Mouse (Mus musculus) limb, embryonic 13.5 days (tissue): ENCODE results near the gene Ppef2. TPM values are rescaled to one million over a fixed set of nuclear protein-coding genes. Genes with fewer than 3 reads are reported as not detected.

ENCODE experiments used
- ATAC-seq: fragments of 200-750 bp; cut with Nextera tagmentation; 2 replicates; pipeline ENCODE4 v1.8.0; 2017; ENCODE audit warnings: low read depth, moderate number of reproducible peaks, moderate TSS enrichment; ENCODE audit not compliant: low FRiP score
- H3K27ac ChIP-seq: fragments of 300-500 bp; sonication (generic); 2 replicates; pipeline ENCODE4 v1.5.1; 2015; ENCODE audit warnings: inconsistent platforms, mild to moderate bottlenecking, moderate library complexity
- H3K27me3 ChIP-seq: fragments of 300-500 bp; sonication (generic); 2 replicates; pipeline ENCODE4 v1.6.1; 2015; ENCODE audit warnings: mild to moderate bottlenecking, inconsistent platforms
- H3K36me3 ChIP-seq: fragments of 300-500 bp; sonication (generic); 2 replicates; pipeline ENCODE4 v1.6.1; 2015; ENCODE audit warnings: inconsistent platforms, mild to moderate bottlenecking, moderate library complexity
- H3K4me1 ChIP-seq: fragments of 300-500 bp; sonication (generic); 2 replicates; pipeline ENCODE4 v1.6.1; 2015; ENCODE audit warnings: inconsistent platforms
- H3K4me2 ChIP-seq: fragments of 300-500 bp; sonication (generic); replicated peaks from 2 replicates; pipeline ENCODE4 v1.6.1; 2015; ENCODE audit warnings: inconsistent platforms, mild to moderate bottlenecking, moderate library complexity
- H3K4me3 ChIP-seq: fragments of 300-500 bp; sonication (generic); 2 replicates; pipeline ENCODE4 v1.5.1; 2015; ENCODE audit warnings: moderate library complexity, mild to moderate bottlenecking, inconsistent platforms
- H3K9ac ChIP-seq: fragments of 300-500 bp; sonication (generic); 2 replicates; pipeline ENCODE4 v1.6.1; 2015; ENCODE audit warnings: mild to moderate bottlenecking, inconsistent platforms
- H3K9me3 ChIP-seq: fragments of 300-500 bp; sonication (generic); 2 replicates; pipeline ENCODE4 v1.6.1; 2016; ENCODE audit warnings: inconsistent platforms
- WGBS: fragments of 180-500 bp; shearing (Covaris S2); methylation state at CpG from one replicate; pipeline ENCODE4 v1.1.7; 2015; 5-methylcytosine and 5-hydroxymethylcytosine counted together
- polyA plus RNA-seq: library from polyadenylated mRNA; unstranded; fragments of >200 nt; fragmentation: Nextera tagmentation; extraction: Ambion mirVana; gene quantifications from 2 replicates; pipeline ENCODE4 v1.2.1, GENCODE M21; 2015

The Ppef2 gene
- polyA plus RNA-seq, 1 experiment from 2014 or later, result 0.06 TPM

DNA sequence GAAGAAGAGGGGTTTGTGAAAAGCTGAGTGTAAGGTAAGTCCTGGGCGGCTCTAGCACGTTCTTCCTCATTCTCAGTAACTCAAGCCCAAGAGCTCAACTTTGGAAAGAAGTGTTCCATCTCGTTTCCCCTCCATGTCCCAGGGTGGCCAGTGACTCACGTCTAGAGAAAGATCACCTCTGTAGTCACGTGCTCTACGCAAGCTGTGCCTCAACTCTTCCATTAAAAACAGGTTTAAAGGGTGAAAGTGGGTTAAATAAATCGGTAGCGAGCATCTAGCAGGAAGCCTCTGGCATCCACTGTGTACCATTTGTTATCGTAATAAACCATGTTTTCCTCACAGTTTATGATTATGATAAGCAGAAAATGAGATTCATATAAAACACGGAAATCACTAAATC, 24.2 kb downstream of the Ppef2 start:
- Histone ChIP-seq H3K4me1 (no peaks in the 10 kb centered on the region), H3K9me3 (no peaks in the 10 kb centered on the region), H3K4me3 (no peak overlapping the region), H3K9ac (no peak overlapping the region), H3K27ac (no peak overlapping the region), H3K27me3 (no peaks in the 10 kb centered on the region), H3K36me3 (no peaks in the 10 kb centered on the region), H3K4me2 (no peak overlapping the region)
- 80% methylated on average over 10 of the region's 10 CpGs for WGBS
- no peak for ATAC-seq

DNA sequence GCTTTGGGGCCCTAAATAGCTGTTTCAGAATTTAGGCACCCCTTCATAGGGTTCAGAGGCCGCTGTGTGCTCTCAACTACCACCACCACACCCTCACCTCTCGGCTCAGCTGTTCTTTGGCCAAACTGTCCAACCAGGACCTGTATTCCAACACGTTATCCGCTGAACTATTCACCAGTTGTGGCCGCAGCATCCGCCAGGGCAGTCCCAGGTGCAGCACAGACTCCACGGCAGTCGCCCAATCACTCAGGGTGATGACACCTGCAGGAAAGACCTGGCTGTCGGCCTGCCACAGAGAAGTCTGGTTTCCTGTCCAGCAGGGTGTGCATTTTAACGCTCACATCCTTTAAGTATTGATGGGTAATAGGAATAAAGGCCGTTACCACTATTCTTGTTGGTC, 25.8 kb downstream of the Ppef2 start:
- no peaks in the 10 kb centered on the region for H3K36me3 ChIP-seq
- no peaks in the 10 kb centered on the region for H3K27me3 ChIP-seq
- H3K4me2 ChIP-seq, result no peak overlapping the region
- WGBS, result 87% methylated on average over 11 of the region's 11 CpGs
- no peaks in the 10 kb centered on the region for H3K4me1 ChIP-seq
- H3K27ac ChIP-seq, result no peak overlapping the region
- no peaks in the 10 kb centered on the region for H3K9me3 ChIP-seq
- no peak overlapping the region for H3K4me3 ChIP-seq
- H3K9ac ChIP-seq, result no peak overlapping the region
- no peak for ATAC-seq

DNA sequence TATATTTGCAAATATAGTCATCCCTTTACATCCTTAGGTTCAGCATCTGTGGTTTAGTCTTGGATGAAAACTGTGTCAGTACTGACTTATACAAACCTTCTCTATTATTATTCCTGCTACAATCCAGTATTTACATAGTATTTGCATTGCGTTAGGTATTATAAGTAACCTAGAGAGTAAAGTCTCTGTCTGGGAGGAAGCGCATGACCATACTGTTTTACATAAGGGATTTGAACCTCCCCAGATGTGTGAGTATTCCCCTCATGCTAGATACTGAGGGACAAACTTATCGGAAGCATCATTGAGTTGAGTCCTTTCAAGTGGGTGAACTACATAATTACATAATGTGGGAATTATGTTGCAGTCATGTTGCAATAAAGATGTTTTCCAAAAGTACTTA, 26.6 kb downstream of the Ppef2 start:
- ATAC-seq, result no peak

DNA sequence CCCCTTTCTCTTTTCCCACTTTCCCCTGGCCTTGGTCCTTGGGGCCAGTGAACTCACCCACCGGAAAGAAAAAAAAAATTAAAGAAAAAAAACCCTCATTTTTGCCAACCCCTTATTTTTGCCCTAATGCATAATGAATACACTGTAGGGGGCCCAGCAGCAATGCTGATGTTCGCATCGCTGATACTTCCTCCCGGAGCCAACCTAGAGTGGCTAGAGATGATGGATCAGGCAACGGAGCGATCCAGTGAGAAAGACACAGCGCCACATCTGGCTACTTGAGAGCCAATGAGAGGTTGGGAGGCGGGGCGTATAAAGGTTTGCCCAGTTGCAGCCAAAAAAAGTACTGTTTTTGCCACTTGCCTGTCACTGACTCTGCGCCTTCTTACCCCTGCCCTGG, 27.3 kb downstream of the Ppef2 start:
- Histone ChIP-seq H3K27ac (no peak overlapping the region), H3K36me3 (no peaks in the 10 kb centered on the region), H3K4me2 (no peak overlapping the region), H3K4me3 (no peak overlapping the region), H3K27me3 (no peaks in the 10 kb centered on the region), H3K9ac (no peak overlapping the region), H3K4me1 (no peaks in the 10 kb centered on the region), H3K9me3 (no peaks in the 10 kb centered on the region)
- WGBS, result 38% methylated on average over 10 of the region's 10 CpGs
- no peak for ATAC-seq

More for the DNA sequence above, 26.6 kb downstream of the Ppef2 start:
- no peak overlapping the region for H3K4me2 ChIP-seq
- WGBS, result 92% methylated on average over 3 of the region's 3 CpGs
- H3K4me1 ChIP-seq, result no peaks in the 10 kb centered on the region
- no peaks in the 10 kb centered on the region for H3K27me3 ChIP-seq
- H3K36me3 ChIP-seq, result no peaks in the 10 kb centered on the region
- no peak overlapping the region for H3K9ac ChIP-seq
- H3K9me3 ChIP-seq, result no peaks in the 10 kb centered on the region
- no peak overlapping the region for H3K4me3 ChIP-seq
- H3K27ac ChIP-seq, result no peak overlapping the region

DNA sequence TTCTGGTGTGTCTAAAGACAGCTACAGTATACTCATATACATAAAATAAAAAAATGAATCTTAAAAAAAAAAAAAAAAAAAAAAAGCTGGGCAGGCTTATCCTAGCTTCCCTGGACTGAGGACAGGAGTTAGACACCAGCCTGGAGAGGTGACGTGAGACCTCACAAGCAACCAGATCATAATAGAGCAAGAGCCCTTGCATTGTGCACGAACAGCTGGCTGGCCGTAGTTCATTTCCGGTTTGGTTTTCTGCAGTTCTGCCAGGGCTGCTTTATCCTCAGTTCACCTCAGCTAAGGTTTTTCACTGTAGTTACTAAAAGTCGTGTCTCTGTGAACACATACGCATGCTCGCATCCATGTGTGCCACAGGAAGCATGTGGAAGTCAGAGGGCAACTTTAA, 28.3 kb downstream of the Ppef2 start:
- no peak overlapping the region for H3K9ac ChIP-seq
- H3K4me2 ChIP-seq, result no peak overlapping the region
- no peaks in the 10 kb centered on the region for H3K4me1 ChIP-seq
- no peak overlapping the region for H3K4me3 ChIP-seq
- 80% methylated on average over 7 of the region's 7 CpGs for WGBS
- H3K9me3 ChIP-seq, result no peaks in the 10 kb centered on the region
- no peaks in the 10 kb centered on the region for H3K36me3 ChIP-seq
- H3K27me3 ChIP-seq, result no peaks in the 10 kb centered on the region
- ATAC-seq, result no peak
- no peak overlapping the region for H3K27ac ChIP-seq

DNA sequence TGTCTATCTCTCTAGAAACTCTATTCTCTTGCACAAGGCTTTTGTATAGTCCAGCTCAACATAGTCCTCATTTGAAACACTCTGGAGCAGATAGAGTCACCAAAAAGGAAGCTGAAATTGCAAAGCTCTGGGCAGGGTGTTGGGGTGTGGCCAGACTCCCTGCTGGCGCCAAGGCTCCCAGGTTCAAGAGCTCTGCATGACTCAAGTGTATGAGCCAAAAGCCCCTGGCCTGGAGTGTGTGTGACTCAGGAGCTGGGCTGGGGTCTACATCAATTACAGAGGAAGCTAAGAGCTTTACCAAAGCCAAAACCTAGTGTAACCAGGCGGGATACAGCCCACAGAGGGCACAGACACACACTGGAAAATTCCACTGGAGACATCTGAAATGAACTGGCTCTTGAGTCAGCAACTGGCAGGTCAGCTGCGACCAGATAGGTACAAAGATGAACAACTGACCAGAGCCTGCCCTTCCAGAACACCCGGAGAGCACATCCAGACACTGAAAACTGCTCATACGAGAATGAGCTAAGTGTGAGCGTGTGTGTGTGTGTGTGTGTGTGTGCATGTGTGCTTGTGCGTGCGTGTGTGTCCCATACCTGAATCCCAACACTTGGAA, 35.7 kb downstream of the Ppef2 start:
- no peaks in the 10 kb centered on the region for H3K9me3 ChIP-seq
- no peak overlapping the region for H3K9ac ChIP-seq
- H3K27me3 ChIP-seq, result no peaks in the 10 kb centered on the region
- H3K4me1 ChIP-seq, result no peaks in the 10 kb centered on the region
- H3K36me3 ChIP-seq, result no peaks in the 10 kb centered on the region
- H3K4me2 ChIP-seq, result no peak overlapping the region
- no peak for ATAC-seq
- H3K4me3 ChIP-seq, result no peak overlapping the region
- 88% methylated on average over 8 of the region's 8 CpGs for whole genome bisulfite sequencing
- H3K27ac ChIP-seq, result no peak overlapping the region

DNA sequence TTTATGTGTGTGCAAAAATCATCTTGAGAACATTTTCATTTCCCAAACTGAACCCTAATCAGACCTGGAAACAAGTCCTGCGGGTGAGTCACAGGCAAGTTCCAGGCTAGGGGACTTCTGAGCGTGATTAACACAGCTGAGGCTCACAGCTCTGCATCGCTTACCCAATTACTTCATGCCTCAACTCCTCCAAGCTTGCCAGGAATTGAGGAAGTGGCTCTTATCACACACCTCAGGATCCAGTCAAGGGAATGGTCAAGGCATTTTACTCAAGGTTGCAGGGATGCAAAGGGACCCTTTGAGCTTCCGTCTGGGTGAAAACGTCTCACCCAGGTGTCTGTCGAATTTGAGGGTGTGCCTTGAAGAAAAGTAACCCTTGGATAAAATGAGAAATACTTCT, 36.3 kb downstream of the Ppef2 start:
- H3K36me3 ChIP-seq, result no peaks in the 10 kb centered on the region
- H3K9me3 ChIP-seq, result no peaks in the 10 kb centered on the region
- ATAC-seq, result no peak
- no peak overlapping the region for H3K27ac ChIP-seq
- H3K4me2 ChIP-seq, result no peak overlapping the region
- H3K4me1 ChIP-seq, result no peaks in the 10 kb centered on the region
- no peak overlapping the region for H3K4me3 ChIP-seq
- whole genome bisulfite sequencing, result 73% methylated on average over 6 of the region's 6 CpGs
- H3K9ac ChIP-seq, result no peak overlapping the region
- no peaks in the 10 kb centered on the region for H3K27me3 ChIP-seq

DNA sequence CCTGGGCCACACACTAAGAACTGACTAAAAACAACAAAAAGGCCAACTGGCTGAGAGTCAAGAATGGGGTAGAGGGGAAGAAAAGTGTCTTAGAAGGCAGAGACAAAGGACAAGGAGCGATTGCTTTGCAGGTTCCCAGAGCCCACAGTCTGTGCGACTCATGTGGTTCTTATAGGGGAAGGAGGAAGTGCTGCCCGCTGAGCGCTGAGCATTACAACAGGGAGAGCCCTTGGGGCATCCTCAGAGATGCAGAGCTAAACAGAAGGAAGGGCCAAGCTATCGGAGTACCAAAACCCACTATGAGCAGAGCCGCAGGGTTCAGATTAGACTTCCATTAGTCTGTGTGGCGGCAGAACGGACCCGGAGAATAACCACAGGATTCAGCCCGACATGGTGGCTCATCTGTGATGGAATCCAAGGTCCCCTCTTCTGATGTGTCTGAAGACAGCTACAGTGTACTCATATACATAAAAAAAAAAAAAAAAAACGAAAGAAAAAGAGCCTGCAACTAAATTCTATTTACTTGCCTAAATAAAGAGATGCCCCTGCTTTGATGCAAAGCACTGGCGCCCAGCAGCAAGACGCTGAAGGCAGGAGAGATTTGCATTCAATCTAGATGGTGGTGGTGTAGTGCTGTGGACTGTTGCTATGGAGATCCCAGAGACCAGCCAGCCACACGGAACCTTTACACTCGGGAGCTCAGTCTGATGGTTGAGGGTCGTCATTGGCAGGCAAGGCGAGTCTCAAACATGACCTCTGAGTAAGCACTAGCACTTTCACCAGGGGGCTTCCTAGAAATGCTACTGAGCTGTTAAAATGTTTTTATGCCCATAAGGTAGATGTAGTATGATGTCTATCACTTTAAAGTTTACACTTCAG, 36.9 kb downstream of the Ppef2 start:
- 57% methylated on average over 17 of the region's 17 CpGs for WGBS
- H3K4me2 ChIP-seq, result no peak overlapping the region
- ATAC-seq, result no peak
- no peak overlapping the region for H3K9ac ChIP-seq
- no peaks in the 10 kb centered on the region for H3K4me1 ChIP-seq
- H3K9me3 ChIP-seq, result no peaks in the 10 kb centered on the region
- H3K36me3 ChIP-seq, result no peaks in the 10 kb centered on the region
- no peak overlapping the region for H3K4me3 ChIP-seq
- H3K27ac ChIP-seq, result no peak overlapping the region
- no peaks in the 10 kb centered on the region for H3K27me3 ChIP-seq

DNA sequence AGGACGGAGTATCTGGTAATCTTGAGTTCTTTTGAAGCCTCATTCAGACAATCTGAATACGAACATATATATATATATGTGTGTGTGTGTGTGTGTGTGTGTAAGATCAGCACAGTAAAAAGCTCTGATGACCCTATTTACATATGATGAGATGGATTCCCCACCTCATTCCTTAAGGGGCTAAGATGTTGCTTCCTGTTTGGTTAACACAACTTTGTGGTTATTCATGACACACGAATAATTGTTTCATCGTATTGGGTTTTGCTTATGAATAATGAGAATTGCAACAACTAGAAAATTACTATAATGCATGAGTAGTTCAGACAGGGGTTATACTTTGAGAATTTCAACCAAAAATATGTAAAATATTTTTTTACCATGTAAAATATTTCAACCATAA, 40.8 kb downstream of the Ppef2 start, which contains the start of gene U90926:
Gene U90926 (minus strand): TSS at position 101 of the 400 bp plus-strand sequence.
- H3K4me1 ChIP-seq, result no peaks in the 10 kb centered on the region
- H3K9me3 ChIP-seq, result no peaks in the 10 kb centered on the region
- H3K4me2 ChIP-seq, result no peak within 1 kb of the TSS
- no peak within 1 kb of the TSS for H3K4me3 ChIP-seq
- no peaks in the 10 kb centered on the region for H3K36me3 ChIP-seq
- ATAC-seq, result no peak
- no peak within 1 kb of the TSS for H3K27ac ChIP-seq
- H3K27me3 ChIP-seq, result no peaks in the 10 kb centered on the region
- no peak within 1 kb of the TSS for H3K9ac ChIP-seq
- WGBS, result 94% methylated on average over 4 of the region's 4 CpGs

DNA sequence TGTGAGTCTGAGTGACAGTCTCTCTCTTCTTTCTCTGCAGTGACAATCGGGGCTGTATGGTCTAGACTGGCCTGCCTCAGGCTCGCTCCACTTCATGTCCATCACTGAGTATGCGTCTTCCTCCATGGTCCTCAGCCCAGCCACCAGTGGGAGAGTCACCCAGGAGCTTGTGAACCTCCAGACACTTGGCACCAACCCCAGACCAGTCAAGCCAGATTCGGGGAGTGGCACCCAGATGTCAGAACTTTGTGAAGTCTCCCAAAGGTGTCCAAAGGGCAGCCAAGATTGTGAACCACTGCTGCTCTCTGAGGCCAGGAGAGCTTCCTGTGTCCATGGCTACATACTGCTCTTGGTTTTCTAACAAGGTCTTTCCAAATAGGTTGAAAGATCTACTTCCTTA, 43.8 kb downstream of the Ppef2 start:
- H3K9ac ChIP-seq, result no peak overlapping the region
- no peaks in the 10 kb centered on the region for H3K9me3 ChIP-seq
- no peak overlapping the region for H3K4me2 ChIP-seq
- H3K4me3 ChIP-seq, result no peak overlapping the region
- no peak for ATAC-seq
- H3K36me3 ChIP-seq, result no peaks in the 10 kb centered on the region
- WGBS, result 88% methylated on average over 4 of the region's 4 CpGs
- no peaks in the 10 kb centered on the region for H3K4me1 ChIP-seq
- no peak overlapping the region for H3K27ac ChIP-seq
- H3K27me3 ChIP-seq, result no peaks in the 10 kb centered on the region

DNA sequence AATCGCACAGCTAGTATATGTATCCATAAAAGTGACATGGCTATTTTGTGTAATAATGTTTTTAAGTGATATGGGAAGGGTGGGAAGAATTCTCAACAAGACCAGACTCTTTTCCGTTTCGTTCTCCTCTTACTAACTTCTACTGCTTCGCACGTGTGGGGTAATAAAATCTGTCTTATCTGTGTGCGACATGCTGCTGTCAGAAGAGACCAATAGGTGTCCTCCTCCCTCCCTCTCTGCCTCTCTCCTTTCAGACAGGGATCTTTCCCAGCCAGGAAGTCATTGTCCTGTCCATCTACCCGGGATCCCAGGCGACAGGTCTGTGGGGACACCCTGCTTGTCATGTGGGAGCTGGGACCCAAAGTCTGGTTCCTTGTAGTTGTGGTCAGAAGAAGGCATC, 45.9 kb downstream of the Ppef2 start:
- 69% methylated on average over 8 of the region's 8 CpGs for WGBS
- ATAC-seq, result no peak
- no peaks in the 10 kb centered on the region for H3K9me3 ChIP-seq

DNA sequence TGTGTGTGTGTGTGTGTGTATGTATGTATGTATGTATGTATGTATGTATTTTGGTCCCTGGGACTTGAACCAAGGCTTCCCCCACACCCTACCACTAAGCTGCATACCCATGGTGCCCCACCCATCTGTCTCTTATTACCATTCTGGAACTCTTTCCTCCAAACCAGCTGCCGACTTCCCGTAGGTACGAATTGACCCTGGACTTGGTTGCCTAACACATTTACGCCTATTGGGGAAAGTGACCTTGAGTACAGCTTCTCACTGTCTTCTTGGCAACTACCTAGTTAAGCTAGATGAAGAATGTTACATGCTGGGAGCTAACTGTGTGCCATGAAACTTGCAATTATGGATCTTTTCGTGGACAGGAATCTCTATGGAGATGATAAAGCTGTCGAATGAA, 50.0 kb downstream of the Ppef2 start:
- Histone ChIP-seq H3K9ac (no peak overlapping the region), H3K4me2 (no peak overlapping the region), H3K9me3 (no peaks in the 10 kb centered on the region), H3K27ac (no peak overlapping the region), H3K27me3 (no peaks in the 10 kb centered on the region), H3K36me3 (peaks cover 42% of the 10 kb centered on the region), H3K4me1 (no peaks in the 10 kb centered on the region), H3K4me3 (no peak overlapping the region)
- 88% methylated on average over 6 of the region's 6 CpGs for WGBS
- no peak for ATAC-seq

More for the DNA sequence above, 45.9 kb downstream of the Ppef2 start:
- no peaks in the 10 kb centered on the region for H3K4me1 ChIP-seq
- H3K27me3 ChIP-seq, result no peaks in the 10 kb centered on the region
- H3K4me3 ChIP-seq, result no peak overlapping the region
- H3K4me2 ChIP-seq, result no peak overlapping the region
- no peak overlapping the region for H3K27ac ChIP-seq
- H3K9ac ChIP-seq, result no peak overlapping the region
- peaks cover 6% of the 10 kb centered on the region for H3K36me3 ChIP-seq
